In genomic region chr3:53376864-53377447, GRCm38 (mm10) we compare ENCODE assay signal across 11 mouse cellular contexts.
DNase-seq lines count a peak whose midpoint lies in the region; ATAC-seq and TF ChIP-seq lines count a peak whose summit lies in the region.
"Had no signal": no experiment of that assay in that cellular context is flagged by ENCODE, and none has a peak within 500 bp of the region (broad histone marks: within the 10 kb centered on the region; RNA-seq: fewer than 3 reads in every experiment).

No protein-coding gene starts in this region.

- 61% methylated on average over 3 of the region's 3 CpGs for WGBS in limb, embryonic 13.5 days

- H3K9ac ChIP-seq in limb, embryonic 13.5 days, result no peak overlapping the region
- H3K9ac ChIP-seq: liver, embryonic 14.5 days had no signal

- H3K4me2 ChIP-seq in limb, embryonic 13.5 days (replicated peaks), result 0 out of 2 replicates have a peak overlapping the region, but pooled peaks have one; percentile 26

- H3K4me1 ChIP-seq in limb, embryonic 13.5 days, result peaks cover 39% of the 10 kb centered on the region

- H3K27ac ChIP-seq in layer of hippocampus, adult 2 months, result no peak overlapping the region
- H3K27ac ChIP-seq in limb, embryonic 13.5 days, result no peak overlapping the region; the same call in 1 of the 2 replicates
- H3K27ac ChIP-seq: liver, embryonic 14.5 days had no signal

- peak; percentile 9 for DNase-seq in adrenal gland, postnatal 10 days
- DNase-seq in adrenal gland, postnatal 4 days (ENCODE audit: low spot score in 2 of 2), result no peak
- DNase-seq in adipocyte (ENCODE audit: low spot score) (peak; percentile 63), MN1 (ENCODE audit: low spot score) (no peak)
- peak; percentile 76 to 86 for DNase-seq in layer of hippocampus, adult 2 months (ENCODE audit: low spot score in 2 of 2)
- no peak for DNase-seq in heart, adult 9 months (ENCODE audit: low spot score in 2 of 2)
- DNase-seq in urinary bladder, postnatal 25 days (ENCODE audit: low spot score), result no peak
- DNase-seq: heart, postnatal 10 days; kidney, adult 2 months had no signal

- H3K4me3 ChIP-seq in layer of hippocampus, adult 2 months, result no peak overlapping the region
- no peak overlapping the region for H3K4me3 ChIP-seq in limb, embryonic 13.5 days

- H3K27me3 ChIP-seq in limb, embryonic 13.5 days, result 0 out of 2 replicates have a peak, but pooled peaks cover 3% of the 10 kb centered on the region

- no peak for TF ChIP-seq CTCF in layer of hippocampus, adult 2 months (conservative IDR thresholded peaks at IDR 0.05)

- no peaks in the 10 kb centered on the region for H3K36me3 ChIP-seq in limb, embryonic 13.5 days

- peak; percentile 53; the same call in 1 of the 2 replicates for ATAC-seq in limb, embryonic 13.5 days (ENCODE audit: low FRiP score, low read depth)

- no peaks in the 10 kb centered on the region for H3K9me3 ChIP-seq in limb, embryonic 13.5 days

Comparison
In these comparisons a context has a peak if more than half of its experiments do, and no peak if none do; other contexts are left out.
1. DNase-seq: peak in adrenal gland, postnatal 10 days (single experiment), adipocyte (single experiment) and layer of hippocampus, adult 2 months (2 of 2); none in adrenal gland, postnatal 4 days (0 of 2), MN1 (single experiment), heart, adult 9 months (0 of 2) and urinary bladder, postnatal 25 days (single experiment).